Mouse (Mus musculus) forebrain, embryonic 11.5 days (tissue): Measurements from ENCODE around the gene Ccdc65. TPM values are rescaled to one million over a fixed set of nuclear protein-coding genes. Genes with fewer than 3 reads are reported as not detected.
A peak's percentile ranks its signal among the peaks of the same experiment; 100 is the strongest.

Experiments used
- ATAC-seq: fragments of 200-750 bp; cut with Nextera tagmentation; replicated peaks from 2 replicates; pipeline ENCODE4 v1.8.0; 2017; ENCODE audit warnings: moderate TSS enrichment; ENCODE audit not compliant: low FRiP score
- DNase-seq: peaks from one replicate; pipeline ENCODE4 v3.0.0-alpha.2; 2017; ENCODE audit warnings: low spot score
- H3K27ac ChIP-seq: fragments of 300-500 bp; sonication (generic); 2 replicates; pipeline ENCODE4 v1.5.1; 2014; ENCODE audit warnings: low read depth, low read length
- H3K27me3 ChIP-seq: fragments of 300-500 bp; sonication (generic); 2 replicates; pipeline ENCODE4 v1.6.1; 2014; ENCODE audit warnings: mild to moderate bottlenecking, low read length, mixed read lengths; ENCODE audit not compliant: control insufficient read depth, insufficient read depth
- H3K36me3 ChIP-seq: fragments of 300-500 bp; sonication (generic); 2 replicates; pipeline ENCODE4 v1.6.1; 2014; ENCODE audit warnings: mild to moderate bottlenecking, low read length, moderate library complexity, mixed read lengths; ENCODE audit not compliant: control insufficient read depth, insufficient read depth
- H3K4me1 ChIP-seq: fragments of 300-500 bp; sonication (generic); replicated peaks from 2 replicates; pipeline ENCODE4 v1.6.1; 2014; ENCODE audit warnings: low read length, mixed read lengths; ENCODE audit not compliant: control insufficient read depth, insufficient read depth
- H3K4me2 ChIP-seq: fragments of 300-500 bp; sonication (generic); 2 replicates; pipeline ENCODE4 v1.6.1; 2014; ENCODE audit warnings: low read depth, mild to moderate bottlenecking, low read length, moderate library complexity, mixed read lengths; ENCODE audit not compliant: severe bottlenecking
- H3K4me3 ChIP-seq: fragments of 300-500 bp; sonication (generic); 2 replicates; pipeline ENCODE4 v1.5.1; 2014; ENCODE audit warnings: low read depth, low read length
- H3K9ac ChIP-seq: fragments of 300-500 bp; sonication (generic); 2 replicates; pipeline ENCODE4 v1.6.1; 2014; ENCODE audit warnings: low read length
- H3K9me3 ChIP-seq: fragments of 300-500 bp; sonication (generic); 2 replicates; pipeline ENCODE4 v1.6.1; 2016; ENCODE audit warnings: low read length, mixed read lengths; ENCODE audit not compliant: control insufficient read depth
- WGBS: fragments of 180-500 bp; shearing (Covaris S2); extraction: QIAGEN DNeasy Blood & Tissue Kit; methylation state at CpG from one replicate; pipeline ENCODE4 v1.1.7; 2014; 5-methylcytosine and 5-hydroxymethylcytosine counted together
- polyA plus RNA-seq: library from polyadenylated mRNA; unstranded; fragments of >200 nt; fragmentation: Nextera tagmentation; extraction: Ambion mirVana; gene quantifications from 2 replicates; pipeline ENCODE4 v1.2.1, GENCODE M21; 2014

Ccdc65 gene
- polyA plus RNA-seq, 1 experiment from 2014 or later: 0.92 TPM

DNA sequence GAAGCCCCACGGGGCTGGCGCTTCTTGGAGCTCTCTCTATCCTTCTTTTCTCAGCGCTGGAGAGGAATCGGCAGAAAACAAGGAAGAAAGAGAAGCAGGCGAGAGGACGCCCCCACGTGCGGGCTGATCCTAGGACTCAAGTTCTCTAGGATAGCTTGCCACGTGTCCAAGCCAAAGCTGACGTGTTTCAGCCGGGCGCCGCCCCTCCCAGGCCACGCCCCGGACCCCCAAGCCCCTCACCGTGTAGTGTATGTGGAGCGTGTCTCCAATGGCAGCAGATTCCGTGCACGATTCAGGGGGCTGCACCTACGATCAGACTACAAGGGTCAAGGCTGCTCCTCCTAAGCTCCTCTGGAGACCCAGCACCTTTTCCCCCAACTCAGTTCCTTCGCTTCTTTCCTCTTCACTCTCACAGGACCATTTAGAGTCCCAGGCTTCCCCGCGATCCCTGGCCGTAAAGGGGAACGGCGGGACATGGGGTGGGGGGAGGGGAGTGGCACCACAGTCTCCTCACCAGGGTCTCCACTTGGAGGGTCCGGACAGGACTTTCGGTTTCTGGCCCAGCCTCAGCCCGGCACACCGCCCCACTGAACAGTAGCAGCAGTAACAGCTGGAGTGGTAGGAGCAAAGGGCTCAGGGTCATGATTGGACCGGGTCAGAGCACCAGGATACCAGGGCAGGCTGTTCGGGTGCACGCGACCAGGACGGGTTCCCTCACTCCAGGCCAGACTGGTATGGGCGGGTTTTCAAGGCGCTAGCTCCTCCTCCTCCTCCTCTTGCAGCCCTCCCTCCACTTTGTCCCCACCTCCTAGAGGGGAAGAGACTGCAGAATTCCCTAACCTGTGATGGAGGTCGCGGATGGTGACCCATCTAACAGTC is 19.7 kb downstream of the Ccdc65 start, which contains the start of gene Fkbp11:
Gene Fkbp11, minus strand, starts transcription at position 756 of the 879 bp plus-strand sequence.
- WGBS: under 1% methylated on average over 39 of the region's 39 CpGs
- Histone ChIP-seq H3K27ac (no peak within 1 kb of the TSS), H3K9me3 (no peaks in the 10 kb centered on the region), H3K4me1 (peaks cover 9% of the 10 kb centered on the region; the same call in 1 of the 2 replicates), H3K4me3 (peak within 1 kb of the TSS; percentile 40), H3K27me3 (peaks cover 6% of the 10 kb centered on the region; the same call in 1 of the 2 replicates), H3K9ac (peak within 1 kb of the TSS; percentile 51), H3K4me2 (peak within 1 kb of the TSS; percentile 91), H3K36me3 (no peaks in the 10 kb centered on the region)
- DNase-seq: peak; percentile 81
- ATAC-seq: peak; percentile 81

- DNase-seq (no peak), ATAC-seq (no peak; the same call in 1 of the 2 replicates)
- Histone ChIP-seq H3K36me3 (no peaks in the 10 kb centered on the region), H3K9me3 (no peaks in the 10 kb centered on the region), H3K27ac (no peak overlapping the region), H3K4me1 (peaks cover 9% of the 10 kb centered on the region; the same call in 1 of the 2 replicates), H3K27me3 (peaks cover 6% of the 10 kb centered on the region; the same call in 1 of the 2 replicates), H3K4me3 (no peak overlapping the region), H3K4me2 (peak overlapping the region; percentile 91; the same call in 1 of the 2 replicates), H3K9ac (no peak overlapping the region)
- WGBS: 46% methylated on average over 9 of the region's 9 CpGs
Observed at GRCm38 (mm10) chr15:98728366-98728765, 20.4 kb downstream of the Ccdc65 start.

GRCm38 (mm10) chr15:98729791-98730545 is 22.0 kb downstream of the Ccdc65 start:
- peaks cover 4% of the 10 kb centered on the region; the same call in 1 of the 2 replicates for H3K27me3 ChIP-seq
- H3K36me3 ChIP-seq: no peaks in the 10 kb centered on the region
- DNase-seq (no peak), ATAC-seq (no peak)
- no peak overlapping the region for H3K4me3 ChIP-seq
- no peak overlapping the region for H3K27ac ChIP-seq
- no peak overlapping the region for H3K9ac ChIP-seq
- H3K4me1 ChIP-seq: peaks cover 9% of the 10 kb centered on the region; the same call in 1 of the 2 replicates
- no peaks in the 10 kb centered on the region for H3K9me3 ChIP-seq
- H3K4me2 ChIP-seq: no peak overlapping the region
- 77% methylated on average over 7 of the region's 7 CpGs for WGBS

- H3K36me3 ChIP-seq: no peaks in the 10 kb centered on the region
- peaks cover 9% of the 10 kb centered on the region; the same call in 1 of the 2 replicates for H3K4me1 ChIP-seq
- H3K27me3 ChIP-seq: peaks cover 4% of the 10 kb centered on the region; the same call in 1 of the 2 replicates
- ATAC-seq: no peak
- H3K27ac ChIP-seq: no peak overlapping the region
- no peak overlapping the region for H3K9ac ChIP-seq
- H3K9me3 ChIP-seq: no peaks in the 10 kb centered on the region
- H3K4me3 ChIP-seq: no peak overlapping the region
- no peak overlapping the region for H3K4me2 ChIP-seq
- no peak for DNase-seq
- WGBS: 89% methylated on average over 6 of the region's 6 CpGs
Observed at GRCm38 (mm10) chr15:98730790-98731189, 22.8 kb downstream of the Ccdc65 start.

- no peak for ATAC-seq
- Histone ChIP-seq H3K27ac (no peak overlapping the region), H3K4me3 (no peak overlapping the region), H3K27me3 (0 out of 2 replicates have a peak, but pooled peaks cover 2% of the 10 kb centered on the region), H3K9ac (no peak overlapping the region), H3K4me2 (no peak overlapping the region), H3K4me1 (peaks cover 6% of the 10 kb centered on the region; the same call in 1 of the 2 replicates), H3K36me3 (peaks cover under 1% of the 10 kb centered on the region; the same call in 1 of the 2 replicates), H3K9me3 (no peaks in the 10 kb centered on the region)
- no peak for DNase-seq
- WGBS: 75% methylated on average over 8 of the region's 8 CpGs
Observed at GRCm38 (mm10) chr15:98732006-98732531, 24.1 kb downstream of the Ccdc65 start.

DNA sequence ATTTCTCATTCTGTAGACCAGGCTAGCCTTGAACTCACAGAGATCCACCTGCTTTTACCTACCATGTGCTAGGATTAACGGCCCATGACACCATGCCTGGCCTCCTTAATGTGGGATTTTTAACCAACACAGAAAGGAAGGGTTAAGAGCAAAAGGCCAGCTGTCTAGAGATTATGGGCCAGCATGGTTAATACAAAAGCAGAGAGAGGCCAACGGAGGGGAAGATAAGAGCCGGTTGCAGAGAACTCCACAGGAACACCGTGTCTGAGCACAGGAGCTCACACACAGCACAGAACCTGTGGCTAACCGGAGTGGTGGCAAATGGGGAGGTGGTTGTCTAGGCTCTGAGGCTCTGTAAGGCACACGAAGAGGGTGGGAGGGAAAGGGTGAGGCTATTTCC is 25.4 kb downstream of the Ccdc65 start:
- Histone ChIP-seq H3K27me3 (no peaks in the 10 kb centered on the region), H3K9ac (no peak overlapping the region), H3K4me2 (no peak overlapping the region), H3K4me1 (no peaks in the 10 kb centered on the region), H3K4me3 (no peak overlapping the region), H3K27ac (no peak overlapping the region), H3K36me3 (peaks cover 3% of the 10 kb centered on the region; the same call in 1 of the 2 replicates), H3K9me3 (no peaks in the 10 kb centered on the region)
- ATAC-seq (no peak), DNase-seq (no peak)
- 78% methylated on average over 6 of the region's 6 CpGs for whole genome bisulfite sequencing

GRCm38 (mm10) chr15:98733976-98734566 is 26.1 kb downstream of the Ccdc65 start:
- Histone ChIP-seq H3K27ac (no peak overlapping the region), H3K9ac (no peak overlapping the region), H3K4me1 (no peaks in the 10 kb centered on the region), H3K9me3 (no peaks in the 10 kb centered on the region), H3K36me3 (peaks cover 4% of the 10 kb centered on the region; the same call in 1 of the 2 replicates), H3K4me2 (no peak overlapping the region), H3K4me3 (no peak overlapping the region), H3K27me3 (no peaks in the 10 kb centered on the region)
- WGBS: 88% methylated on average over 5 of the region's 5 CpGs
- DNase-seq (no peak), ATAC-seq (no peak)

- no peak overlapping the region for H3K27ac ChIP-seq
- H3K27me3 ChIP-seq: no peaks in the 10 kb centered on the region
- 93% methylated on average over 10 of the region's 10 CpGs for WGBS
- peaks cover 15% of the 10 kb centered on the region for H3K36me3 ChIP-seq
- no peak for DNase-seq
- H3K4me2 ChIP-seq: no peak overlapping the region
- ATAC-seq: no peak
- no peaks in the 10 kb centered on the region for H3K9me3 ChIP-seq
- no peaks in the 10 kb centered on the region for H3K4me1 ChIP-seq
- no peak overlapping the region for H3K9ac ChIP-seq
- no peak overlapping the region for H3K4me3 ChIP-seq
Observed at GRCm38 (mm10) chr15:98736521-98736920, 28.5 kb downstream of the Ccdc65 start.
